Mouse (Mus musculus) adrenal gland, postnatal 36 days (tissue): ENCODE measurements around the gene Gm27029. TPM values are rescaled to one million over a fixed set of nuclear protein-coding genes. Genes with fewer than 3 reads are reported as not detected.
"Not testable (repeated sequence)": the region's sequence is repeated elsewhere in the genome, so short reads cannot be mapped to it uniquely, and the experiment has no call there.

Source experiments
- DNase-seq, 2 experiments: peaks; one replicate each; pipeline ENCODE4 v3.0.0; 2021; ENCODE audit warnings: mixed read lengths in 1 of 2
- microRNA-seq: library from miRNA; unstranded; fragments of <30 nt; microRNA quantifications from one replicate; pipeline ENCODE4 v1.2.0, GENCODE M21; 2021
- total RNA-seq, 2 experiments: library from RNA; stranded (reverse); gene quantifications; 2 replicates each; pipeline ENCODE4 v1.2.3; 2021

Gm27029 gene
- total RNA-seq, 2 experiments from 2014 or later, result 2.6 to 5.6 TPM

GRCm38 (mm10) chr11:101419610-101420009, 5.0 kb downstream of the Gm27029 start:
- DNase-seq, result no peak

- no peak for DNase-seq
Measured at GRCm38 (mm10) chr11:101418991-101419390, 5.6 kb downstream of the Gm27029 start.

DNA sequence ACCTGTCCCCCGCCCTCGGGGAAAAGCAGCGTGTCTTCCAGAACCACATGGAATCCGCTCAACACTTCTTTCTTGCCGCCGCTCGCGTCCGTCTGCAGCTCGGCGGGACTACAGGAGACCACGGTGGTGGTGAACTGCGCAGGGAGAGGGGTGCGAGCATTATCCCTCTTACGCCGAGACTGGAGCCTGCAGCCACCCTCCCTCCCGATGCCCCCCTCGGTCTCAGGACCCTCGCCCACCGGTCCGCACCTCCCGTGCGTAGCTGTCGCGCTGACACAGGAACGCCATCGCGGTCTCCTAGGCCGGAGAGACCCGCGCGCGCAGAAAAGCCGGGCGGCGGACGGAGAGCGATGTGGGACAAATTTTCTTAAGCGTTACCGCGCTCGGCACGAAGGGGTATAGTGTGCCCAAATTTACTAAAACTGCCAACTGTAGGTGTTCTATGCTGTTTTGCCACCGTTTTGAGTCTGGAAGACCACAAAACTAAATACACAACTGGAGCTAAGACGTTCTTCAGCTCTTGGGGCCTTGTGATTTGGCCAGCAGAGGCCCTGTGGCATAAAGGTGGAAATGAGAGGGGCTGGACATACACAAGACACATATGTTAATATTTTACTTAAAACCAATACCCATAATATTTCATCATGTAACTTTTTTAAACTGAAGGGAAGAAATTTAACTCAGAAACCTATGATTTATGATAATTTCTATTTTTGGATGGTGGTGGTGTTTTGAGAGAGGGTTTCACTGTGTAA, 7.3 kb downstream of the Gm27029 start, which contains the start of gene Aarsd1:
Gene Aarsd1 (minus strand): TSS at position 515 of the 755 bp plus-strand sequence.
- DNase-seq, result peak; percentile 92 to 94

- DNase-seq, result peak in 1 of 2 experiments; percentile 38
Measured at GRCm38 (mm10) chr11:101416433-101417100, 8.0 kb downstream of the Gm27029 start.

- no peak for DNase-seq
Measured at GRCm38 (mm10) chr11:101415306-101415705, 9.3 kb downstream of the Gm27029 start.

- DNase-seq, result peak; percentile 82 to 87
Measured at GRCm38 (mm10) chr11:101395110-101395509, 29.5 kb downstream of the Gm27029 start.

- DNase-seq, result no peak
Measured at GRCm38 (mm10) chr11:101381817-101382216, 42.8 kb downstream of the Gm27029 start.

- peak in 1 of 2 experiments; percentile 38 for DNase-seq
Measured at GRCm38 (mm10) chr11:101378926-101379325, 45.7 kb downstream of the Gm27029 start.

DNA sequence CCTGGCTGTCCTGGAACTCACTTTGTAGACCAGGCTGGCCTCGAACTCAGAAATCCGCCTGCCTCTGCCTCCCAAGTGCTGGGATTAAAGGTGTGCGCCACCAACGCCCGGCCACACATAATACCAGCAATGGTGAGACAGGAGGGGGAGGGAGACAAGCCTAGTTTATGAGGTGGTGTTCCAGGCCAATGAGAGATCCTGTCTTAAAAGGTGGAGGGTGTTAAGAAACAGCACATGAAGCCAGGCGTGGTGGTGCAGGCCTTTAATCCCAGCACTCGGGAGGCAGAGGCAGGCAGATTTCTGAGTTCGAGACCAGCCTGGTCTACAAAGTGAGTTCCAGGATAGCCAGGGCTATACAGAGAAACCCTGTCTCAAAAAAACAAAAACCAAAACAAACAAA, 46.4 kb downstream of the Gm27029 start:
- DNase-seq, result not testable (repeated sequence)

DNA sequence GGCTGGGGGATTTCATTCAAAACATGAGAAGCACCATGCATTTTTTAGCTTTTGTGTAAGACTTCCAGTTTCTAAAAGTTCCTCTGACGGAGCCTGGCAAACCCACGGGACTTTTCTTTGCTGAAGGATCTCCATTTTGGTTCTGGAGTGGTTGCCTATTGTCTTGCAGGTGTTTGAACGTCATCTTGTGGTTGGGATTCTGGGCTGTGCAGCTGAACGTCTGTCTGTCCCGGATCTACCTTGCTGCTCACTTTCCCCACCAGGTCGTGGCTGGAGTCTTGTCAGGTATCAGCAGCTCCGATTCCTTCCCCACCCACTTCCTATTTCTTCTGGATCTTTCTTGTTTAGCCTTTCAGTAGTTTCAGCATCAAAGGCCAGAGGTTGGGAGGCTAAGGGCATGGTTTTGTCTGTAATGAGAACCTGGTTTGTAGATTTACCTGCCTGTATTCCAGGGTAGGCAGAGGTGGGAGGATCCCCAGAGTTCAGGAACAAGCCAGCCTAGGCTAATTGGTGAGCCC, 50.1 kb downstream of the Gm27029 start:
- DNase-seq, result no peak

DNA sequence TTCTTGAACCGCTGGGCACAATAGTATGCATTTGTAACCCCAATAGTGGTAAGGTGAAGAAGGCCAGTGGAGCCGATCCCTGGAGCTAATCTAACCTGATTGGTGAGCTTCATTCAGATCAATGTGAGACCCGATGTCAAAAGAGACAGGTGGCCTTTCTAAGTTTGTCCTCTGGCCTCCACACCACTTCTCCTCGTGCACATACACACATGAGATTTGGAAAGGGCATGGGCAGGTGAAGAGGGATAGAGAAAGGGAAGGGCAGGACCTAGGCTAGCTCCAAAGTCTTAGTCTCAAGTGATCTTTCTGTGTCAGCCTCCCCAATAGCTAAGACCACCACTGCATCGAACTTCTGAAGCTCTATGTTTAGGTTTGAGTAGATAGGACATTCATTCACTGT, 54.5 kb downstream of the Gm27029 start:
- DNase-seq, result no peak

DNA sequence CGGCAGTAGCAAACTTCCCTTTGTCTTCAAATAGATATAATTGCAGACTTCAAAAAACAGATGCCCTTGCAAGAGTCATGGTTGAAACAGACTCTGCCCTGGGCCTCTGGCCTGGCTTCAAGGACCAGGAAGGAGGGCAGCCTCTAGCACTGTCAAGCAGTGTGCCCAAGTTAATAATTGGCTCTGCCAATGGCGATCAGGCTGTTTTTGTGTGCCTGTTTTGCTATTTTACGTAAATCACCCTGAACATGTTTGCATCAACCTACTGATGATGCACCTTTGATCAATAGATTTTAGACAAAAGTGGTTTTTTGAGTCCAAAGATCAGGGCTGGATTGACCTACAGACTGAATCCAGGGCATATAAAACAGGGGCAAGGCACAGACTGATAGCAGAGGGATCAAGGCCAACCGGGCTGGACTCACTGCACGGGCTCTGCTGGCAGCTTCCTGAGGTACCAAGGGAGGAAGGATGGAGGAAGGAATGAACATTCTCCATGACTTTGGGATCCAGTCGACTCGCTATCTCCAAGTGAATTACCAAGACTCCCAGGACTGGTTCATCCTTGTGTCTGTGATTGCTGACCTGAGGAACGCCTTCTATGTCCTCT, 57.2 kb downstream of the Gm27029 start, which contains the start of gene G6pc:
Gene G6pc (plus strand): TSS at position 236 of the 610 bp plus-strand sequence.
- DNase-seq, result peak; percentile 50 to 52

GRCm38 (mm10) chr11:101364531-101364931, 60.1 kb downstream of the Gm27029 start:
- peak in 1 of 2 experiments; percentile 17 for DNase-seq

DNA sequence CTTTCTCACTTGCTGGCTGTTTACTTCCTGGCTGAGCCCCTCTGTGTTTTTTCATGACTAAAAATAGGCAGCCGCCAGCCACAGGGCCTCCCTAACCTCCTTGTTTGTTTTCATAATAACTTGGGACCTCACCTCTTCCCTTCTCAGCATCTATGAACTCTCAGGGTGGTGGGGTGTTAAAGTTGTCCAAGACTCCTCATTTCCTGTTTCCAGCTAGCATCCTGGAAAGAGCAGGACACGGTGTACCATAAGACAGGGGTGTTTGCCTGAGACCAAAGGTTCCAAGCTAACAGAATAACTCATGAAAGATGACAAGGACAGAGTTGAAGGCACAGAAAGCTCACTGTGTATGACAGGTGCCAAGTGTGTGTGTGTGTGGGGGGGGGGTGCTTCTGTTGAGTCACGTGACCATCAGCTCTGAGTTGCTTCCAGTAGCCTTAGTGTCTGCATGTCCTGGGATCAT, 63.9 kb downstream of the Gm27029 start:
- no peak for DNase-seq

DNA sequence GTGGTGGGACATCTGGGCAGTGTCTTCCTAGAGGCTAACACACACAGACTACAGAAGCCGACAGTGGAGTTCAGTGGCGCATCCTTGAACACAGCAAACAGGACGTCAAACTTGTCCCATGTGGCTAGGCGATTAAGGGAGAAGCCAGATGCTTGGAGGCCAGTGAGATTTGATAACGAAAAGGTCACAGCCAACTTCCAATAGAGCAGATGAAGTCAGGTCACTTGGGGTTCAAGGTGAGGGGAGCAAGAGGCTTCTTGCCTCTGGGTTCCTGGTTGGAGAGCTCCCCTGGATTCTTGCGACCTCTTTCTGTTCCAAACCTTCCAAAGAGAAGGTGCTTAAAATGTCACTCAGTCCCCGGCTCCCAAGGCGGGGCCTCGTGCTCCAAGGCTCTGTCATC, 64.8 kb downstream of the Gm27029 start:
- no peak for DNase-seq

GRCm38 (mm10) chr11:101357505-101358182, 67.0 kb downstream of the Gm27029 start:
- DNase-seq, result no peak

Small RNA genes lying within 50 kb of the gene (microRNA-seq; reads per million reads assigned to microRNA genes)
- gene Mir6929, result 1.00 reads per million

Other genes starting within 250 kb of the Gm27029 start
- gene Ccr10, start 249.4 kb downstream of the Gm27029 start, total RNA-seq, result under 1 TPM in 1 of 2 experiments, not detected in 1; 0.43 TPM
- gene Ezh1, start 198.3 kb downstream of the Gm27029 start, total RNA-seq, result 10 to 100 TPM; 30.0 to 37.7 TPM
- gene Ramp2, start 178.8 kb downstream of the Gm27029 start, total RNA-seq, result 10 to 100 TPM; 39.5 to 61.8 TPM
- 100 to 1,000 TPM in 1 of 2 experiments, 10 to 100 TPM in 1; 90.6 to 121 TPM for gene Vps25, start 171.1 kb downstream of the Gm27029 start, total RNA-seq
- gene Wnk4, start 164.2 kb downstream of the Gm27029 start, total RNA-seq, result 1 to 10 TPM; 1.5 to 2.5 TPM
- gene Cntd1, start 145.8 kb downstream of the Gm27029 start, total RNA-seq, result under 1 TPM; 0.23 to 0.26 TPM
- 10 to 100 TPM; 69.2 to 75.4 TPM for gene Coa3, start 145.7 kb downstream of the Gm27029 start, total RNA-seq
- 100 to 1,000 TPM; 150 to 159 TPM for gene Becn1, start 122.5 kb downstream of the Gm27029 start, total RNA-seq
- 100 to 1,000 TPM; 122 to 145 TPM for gene Psme3, start 108.6 kb downstream of the Gm27029 start, total RNA-seq
- gene Aoc2, start 99.7 kb downstream of the Gm27029 start, total RNA-seq, result 1 to 10 TPM; 4.6 to 7.1 TPM
- 10 to 100 TPM; 40.4 to 67.8 TPM for gene Aoc3, start 94.2 kb downstream of the Gm27029 start, total RNA-seq
- 1 to 10 TPM; 2.9 to 6.4 TPM for gene G6pc, start 57.2 kb downstream of the Gm27029 start, total RNA-seq
- gene Aarsd1, start 7.2 kb downstream of the Gm27029 start, total RNA-seq, result 10 to 100 TPM; 30.1 to 35.2 TPM
- 10 to 100 TPM; 24.1 to 26.7 TPM for gene Rundc1, start 289 bp upstream of the Gm27029 start, total RNA-seq
- 1 to 10 TPM; 2.6 to 3.4 TPM for gene Ptges3l, start 537 bp upstream of the Gm27029 start, total RNA-seq
- 10 to 100 TPM; 77.7 to 94.3 TPM for gene Rpl27, start 17.5 kb upstream of the Gm27029 start, total RNA-seq
- gene Ifi35, start 23.6 kb upstream of the Gm27029 start, total RNA-seq, result 10 to 100 TPM; 39.1 to 41.8 TPM
- gene Rnd2, start 40.2 kb upstream of the Gm27029 start, total RNA-seq, result 10 to 100 TPM; 10.2 to 11.6 TPM
- gene Vat1, start 41.4 kb upstream of the Gm27029 start, total RNA-seq, result 100 to 1,000 TPM; 123 to 141 TPM
- gene Brca1, start 127.2 kb upstream of the Gm27029 start, total RNA-seq, result 1 to 10 TPM; 2.4 to 2.9 TPM
- gene Nbr1, start 127.4 kb upstream of the Gm27029 start, total RNA-seq, result 100 to 1,000 TPM; 128 to 134 TPM
- gene Tmem106a, start 157.4 kb upstream of the Gm27029 start, total RNA-seq, result 10 to 100 TPM; 10.9 to 11.1 TPM
- not detected for gene Gm11634, start 174.5 kb upstream of the Gm27029 start, total RNA-seq
- 10 to 100 TPM; 24.0 to 31.6 TPM for gene Rdm1, start 202.4 kb upstream of the Gm27029 start, total RNA-seq
- 10 to 100 TPM; 11.4 to 12.5 TPM for gene Arl4d, start 240.7 kb upstream of the Gm27029 start, total RNA-seq